Mouse (Mus musculus): ENCODE results near the gene Fam114a2. TPM values are rescaled to one million over a fixed set of nuclear protein-coding genes. Genes with fewer than 3 reads are reported as not detected.
A peak's percentile ranks its signal among the peaks of the same experiment; 100 is the strongest.

The Fam114a2 gene
- polyA plus RNA-seq, 1 experiment = 31.5 TPM

DNA sequence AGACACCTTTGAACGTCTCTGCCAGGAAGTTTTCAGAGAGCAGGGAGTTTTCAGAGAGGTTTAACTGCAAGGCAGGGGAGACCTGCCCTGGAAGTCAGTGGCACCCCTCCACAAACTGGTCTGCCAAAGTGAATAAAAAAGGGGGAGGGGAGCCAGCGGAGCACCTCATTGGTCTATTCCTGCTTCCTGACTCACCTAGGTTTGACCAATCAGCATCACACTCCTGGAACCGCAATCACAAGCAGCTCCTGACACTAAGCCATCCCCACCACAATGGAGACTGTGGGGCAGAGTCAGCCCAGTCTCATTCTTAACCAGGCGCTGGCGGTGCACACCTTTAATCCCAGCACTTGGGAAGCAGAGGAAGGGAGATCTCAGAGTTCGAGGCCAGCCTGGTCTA lies 48.4 kb downstream of the Fam114a2 start:
- H3K27me3 ChIP-seq (replicated peaks; ENCODE audit: control insufficient read depth, insufficient read depth, low read length) = no peaks in the 10 kb centered on the region
- no peak for TF ChIP-seq POLR2A (IDR thresholded peaks at IDR 0.05; ENCODE audit: low read depth, low read length)
- no peak for TF ChIP-seq CTCF (conservative IDR thresholded peaks at IDR 0.05; ENCODE audit: insufficient read depth, insufficient read length, low read depth, low read length)
- H3K4me1 ChIP-seq (ENCODE audit: control insufficient read depth, insufficient read depth, low read length) = no peaks in the 10 kb centered on the region
- no peaks in the 10 kb centered on the region for H3K36me3 ChIP-seq (ENCODE audit: control insufficient read depth, insufficient read depth, low read length)
- DNase-seq = no peak
- no peak overlapping the region for H3K27ac ChIP-seq (ENCODE audit: insufficient read depth, low read depth, low read length)
- WGBS = 56% methylated on average over 6 of the region's 6 CpGs
- no peak overlapping the region for H3K4me3 ChIP-seq (ENCODE audit: insufficient read depth, low read depth, low read length)

DNA sequence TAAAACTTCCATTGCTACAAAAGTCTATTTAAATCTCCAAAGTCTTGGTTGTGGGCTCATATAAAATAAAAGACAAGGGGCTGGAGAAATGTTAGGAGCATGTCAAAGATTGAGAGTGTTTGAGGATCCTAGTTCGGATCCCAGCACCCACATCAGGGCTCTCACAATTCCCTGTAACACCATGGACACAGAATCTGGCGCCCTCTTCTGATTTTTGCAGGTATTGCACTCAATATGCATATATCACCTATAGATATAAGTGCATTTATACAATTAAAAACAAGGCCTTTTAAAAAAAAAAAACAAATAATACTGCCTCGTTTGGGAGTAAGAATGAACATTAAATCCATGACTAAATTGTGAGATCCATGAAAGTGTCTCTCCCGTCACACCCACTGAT lies 49.7 kb downstream of the Fam114a2 start:
- Histone ChIP-seq H3K36me3 (ENCODE audit: control insufficient read depth, insufficient read depth, low read length) (no peaks in the 10 kb centered on the region), H3K27me3 (replicated peaks; ENCODE audit: control insufficient read depth, insufficient read depth, low read length) (no peaks in the 10 kb centered on the region), H3K27ac (ENCODE audit: insufficient read depth, low read depth, low read length) (no peak overlapping the region), H3K4me1 (ENCODE audit: control insufficient read depth, insufficient read depth, low read length) (no peaks in the 10 kb centered on the region), H3K4me3 (ENCODE audit: insufficient read depth, low read depth, low read length) (no peak overlapping the region)
- DNase-seq = no peak
- WGBS = 81% methylated on average over 4 of the region's 4 CpGs
- no peak for TF ChIP-seq POLR2A (IDR thresholded peaks at IDR 0.05; ENCODE audit: low read depth, low read length)
- 0 out of 2 replicates have a peak, but pooled peaks have one; percentile 7 for TF ChIP-seq CTCF (conservative IDR thresholded peaks at IDR 0.05; ENCODE audit: insufficient read depth, insufficient read length, low read depth, low read length)

DNA sequence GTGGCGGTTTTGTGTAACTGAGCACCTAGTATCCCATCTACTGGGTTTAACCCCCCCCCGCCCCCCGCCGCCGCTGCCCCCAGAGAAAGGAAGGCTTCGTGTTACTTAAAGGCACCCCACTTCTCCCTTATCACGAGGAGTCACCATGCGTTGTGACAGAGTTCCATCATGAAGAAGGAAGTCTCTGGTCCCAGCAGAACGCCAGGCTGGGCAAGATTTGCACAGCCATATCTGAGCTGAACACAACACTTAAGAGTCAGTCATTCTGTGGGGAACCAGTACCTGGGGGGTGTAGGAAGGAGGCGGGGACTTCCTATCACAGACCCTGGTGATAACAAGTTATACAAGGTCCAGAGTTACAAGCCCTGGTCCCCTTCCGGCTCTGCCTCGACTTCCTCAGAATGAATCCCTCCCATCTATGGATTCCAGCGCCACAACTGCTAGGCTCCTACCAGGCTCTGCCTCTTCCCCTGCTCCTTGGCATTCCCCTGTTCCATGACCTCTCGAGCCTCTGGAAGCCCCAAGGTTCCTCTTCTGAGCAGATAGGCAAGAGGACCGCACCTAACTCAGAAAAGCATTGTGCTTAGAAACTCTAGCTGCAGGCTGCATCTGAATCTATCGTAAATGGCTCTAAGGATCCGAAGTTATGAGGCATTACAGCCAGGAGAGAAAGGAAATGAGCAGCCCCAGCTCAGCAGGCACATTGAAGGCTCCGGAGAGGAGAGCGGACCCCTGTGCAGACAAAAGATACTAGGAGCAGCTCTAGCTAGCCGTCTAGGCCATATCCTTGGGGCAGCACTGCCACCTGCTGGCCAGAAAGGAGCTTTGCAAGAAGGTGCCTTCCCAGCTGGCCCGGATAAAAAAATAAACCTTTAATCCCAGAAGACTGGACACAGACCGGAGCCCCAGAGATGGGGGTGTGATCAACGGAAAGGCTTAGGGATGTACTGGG lies 51.0 kb downstream of the Fam114a2 start:
- Histone ChIP-seq H3K27me3 (replicated peaks; ENCODE audit: control insufficient read depth, insufficient read depth, low read length) (no peaks in the 10 kb centered on the region), H3K4me1 (ENCODE audit: control insufficient read depth, insufficient read depth, low read length) (no peaks in the 10 kb centered on the region), H3K4me3 (ENCODE audit: insufficient read depth, low read depth, low read length) (no peak overlapping the region), H3K36me3 (ENCODE audit: control insufficient read depth, insufficient read depth, low read length) (no peaks in the 10 kb centered on the region), H3K27ac (ENCODE audit: insufficient read depth, low read depth, low read length) (no peak overlapping the region)
- peak; percentile 50 for DNase-seq
- peak; percentile 87 for TF ChIP-seq CTCF (conservative IDR thresholded peaks at IDR 0.05; ENCODE audit: insufficient read depth, insufficient read length, low read depth, low read length)
- no peak for TF ChIP-seq POLR2A (IDR thresholded peaks at IDR 0.05; ENCODE audit: low read depth, low read length)
- 56% methylated on average over 23 of the region's 23 CpGs for WGBS

DNA sequence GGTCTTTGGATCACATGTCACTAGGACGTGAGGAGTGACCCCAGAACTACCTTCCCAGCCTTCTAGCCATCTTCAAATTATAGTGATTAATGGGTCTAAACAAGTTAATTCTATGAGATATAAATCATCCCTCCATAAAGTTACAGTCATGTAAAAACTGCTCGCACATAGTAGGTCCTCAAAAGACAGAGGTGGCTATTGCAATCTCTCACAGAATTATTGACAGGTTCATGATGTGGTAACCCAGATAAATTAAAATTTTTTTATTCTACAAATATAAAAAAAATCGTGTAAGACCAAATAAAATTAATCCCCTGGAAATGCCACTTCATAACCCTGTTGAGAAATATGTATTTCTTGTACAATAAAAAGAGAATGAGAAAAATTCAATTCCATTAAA lies 52.6 kb downstream of the Fam114a2 start:
- no peaks in the 10 kb centered on the region for H3K4me1 ChIP-seq (ENCODE audit: control insufficient read depth, insufficient read depth, low read length)
- no peak overlapping the region for H3K4me3 ChIP-seq (ENCODE audit: insufficient read depth, low read depth, low read length)
- H3K36me3 ChIP-seq (ENCODE audit: control insufficient read depth, insufficient read depth, low read length) = no peaks in the 10 kb centered on the region
- TF ChIP-seq POLR2A (IDR thresholded peaks at IDR 0.05; ENCODE audit: low read depth, low read length) = no peak
- no peak overlapping the region for H3K27ac ChIP-seq (ENCODE audit: insufficient read depth, low read depth, low read length)
- no peak for DNase-seq
- WGBS = 67% methylated on average over 3 of the region's 3 CpGs
- H3K27me3 ChIP-seq (replicated peaks; ENCODE audit: control insufficient read depth, insufficient read depth, low read length) = no peaks in the 10 kb centered on the region

DNA sequence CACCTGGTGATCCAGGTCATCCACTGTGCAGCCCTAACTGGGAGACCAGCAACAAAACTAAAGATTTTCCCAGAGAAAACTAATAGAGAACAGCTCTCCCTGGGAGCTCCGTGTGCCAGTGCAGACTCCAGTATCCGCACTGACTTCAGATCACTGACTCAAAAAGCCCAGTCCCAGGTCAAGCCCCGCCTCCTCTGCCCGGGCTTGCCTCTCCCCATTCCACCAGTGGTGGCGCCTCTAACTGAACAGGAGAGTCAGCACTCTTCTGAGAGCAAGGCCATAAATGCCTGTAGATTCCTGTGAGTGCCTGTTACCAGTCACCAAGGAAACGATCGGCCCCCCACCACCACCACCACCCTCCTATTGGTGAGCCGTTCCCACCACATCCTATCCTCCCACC lies 53.4 kb downstream of the Fam114a2 start:
- WGBS = 45% methylated on average over 8 of the region's 8 CpGs
- Histone ChIP-seq H3K4me1 (ENCODE audit: control insufficient read depth, insufficient read depth, low read length) (no peaks in the 10 kb centered on the region), H3K27me3 (replicated peaks; ENCODE audit: control insufficient read depth, insufficient read depth, low read length) (no peaks in the 10 kb centered on the region), H3K4me3 (ENCODE audit: insufficient read depth, low read depth, low read length) (no peak overlapping the region), H3K27ac (ENCODE audit: insufficient read depth, low read depth, low read length) (no peak overlapping the region), H3K36me3 (ENCODE audit: control insufficient read depth, insufficient read depth, low read length) (no peaks in the 10 kb centered on the region)
- no peak for TF ChIP-seq CTCF (conservative IDR thresholded peaks at IDR 0.05; ENCODE audit: insufficient read depth, insufficient read length, low read depth, low read length)
- no peak for TF ChIP-seq POLR2A (IDR thresholded peaks at IDR 0.05; ENCODE audit: low read depth, low read length)
- DNase-seq = peak; percentile 3

DNA sequence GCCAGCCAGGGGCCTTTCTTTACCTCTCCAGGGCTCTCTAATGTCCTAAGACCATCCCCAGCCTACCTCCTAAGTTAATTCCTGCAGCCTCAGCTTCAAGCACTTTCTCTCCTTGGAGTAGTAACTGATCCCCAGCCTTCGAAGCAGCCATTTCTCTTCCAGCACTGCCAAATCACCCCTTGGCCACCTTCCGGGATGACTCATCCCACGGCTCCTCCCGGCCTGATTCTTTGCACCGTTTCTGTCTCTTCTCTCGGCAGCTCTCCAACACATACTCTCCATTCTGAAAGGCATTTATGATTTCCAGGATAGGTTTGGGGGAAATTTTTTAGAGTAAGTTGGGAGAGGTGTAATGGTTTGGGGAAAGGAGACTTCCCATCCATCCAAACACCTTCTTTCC lies 58.7 kb downstream of the Fam114a2 start:
- TF ChIP-seq POLR2A (IDR thresholded peaks at IDR 0.05; ENCODE audit: low read depth, low read length) (no peak), CTCF (conservative IDR thresholded peaks at IDR 0.05; ENCODE audit: insufficient read depth, insufficient read length, low read depth, low read length) (no peak)
- Histone ChIP-seq H3K27ac (ENCODE audit: insufficient read depth, low read depth, low read length) (no peak overlapping the region), H3K36me3 (ENCODE audit: control insufficient read depth, insufficient read depth, low read length) (no peaks in the 10 kb centered on the region), H3K27me3 (replicated peaks; ENCODE audit: control insufficient read depth, insufficient read depth, low read length) (no peaks in the 10 kb centered on the region), H3K4me1 (ENCODE audit: control insufficient read depth, insufficient read depth, low read length) (no peaks in the 10 kb centered on the region), H3K4me3 (ENCODE audit: insufficient read depth, low read depth, low read length) (no peak overlapping the region)
- WGBS = 48% methylated on average over 6 of the region's 6 CpGs
- no peak for DNase-seq

DNA sequence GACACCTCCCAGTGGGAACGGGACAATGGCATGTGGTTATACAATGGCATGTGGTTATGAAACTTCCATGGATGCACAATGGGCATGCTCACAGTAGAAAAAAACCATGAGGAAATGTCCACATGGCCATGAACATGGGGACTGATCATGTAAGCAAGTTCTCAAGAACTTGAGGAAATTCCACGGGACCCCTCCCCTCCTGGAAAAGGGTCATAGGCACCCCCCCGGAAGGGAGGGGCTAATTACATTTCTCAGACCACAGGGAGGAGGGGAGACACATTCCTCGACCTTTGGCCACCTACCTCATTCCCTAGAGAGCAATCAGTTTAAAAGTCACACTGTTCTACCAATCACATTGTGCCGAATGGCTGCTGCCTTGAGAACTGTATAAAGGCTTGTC lies 64.0 kb downstream of the Fam114a2 start:
- no peaks in the 10 kb centered on the region for H3K36me3 ChIP-seq (ENCODE audit: control insufficient read depth, insufficient read depth, low read length)
- TF ChIP-seq CTCF (conservative IDR thresholded peaks at IDR 0.05; ENCODE audit: insufficient read depth, insufficient read length, low read depth, low read length) = no peak
- no peak for TF ChIP-seq POLR2A (IDR thresholded peaks at IDR 0.05; ENCODE audit: low read depth, low read length)
- no peak overlapping the region for H3K27ac ChIP-seq (ENCODE audit: insufficient read depth, low read depth, low read length)
- no peaks in the 10 kb centered on the region for H3K27me3 ChIP-seq (replicated peaks; ENCODE audit: control insufficient read depth, insufficient read depth, low read length)
- WGBS = 26% methylated on average over 5 of the region's 5 CpGs
- H3K4me3 ChIP-seq (ENCODE audit: insufficient read depth, low read depth, low read length) = no peak overlapping the region
- DNase-seq = peak; percentile 2
- H3K4me1 ChIP-seq (ENCODE audit: control insufficient read depth, insufficient read depth, low read length) = no peaks in the 10 kb centered on the region

All from kidney, adult 2 months (tissue).